Mouse (Mus musculus) embryonic fibroblast, embryonic 13.5 days (primary cell): ENCODE results near the gene Dab2ip. TPM values are rescaled to one million over a fixed set of nuclear protein-coding genes. Genes with fewer than 3 reads are reported as not detected.
A peak's percentile ranks its signal among the peaks of the same experiment; 100 is the strongest.

ENCODE experiments used
- H3K27ac ChIP-seq: 2 replicates; pipeline ENCODE4 v1.5.1; 2012; ENCODE audit warnings: low read length, control low read depth, inconsistent platforms; ENCODE audit not compliant: insufficient read depth
- H3K4me1 ChIP-seq: 2 replicates; pipeline ENCODE4 v1.6.1; 2011; ENCODE audit warnings: low read length; ENCODE audit not compliant: control insufficient read depth, insufficient read depth
- H3K4me3 ChIP-seq: 2 replicates; pipeline ENCODE4 v1.5.1; 2011; ENCODE audit warnings: mild to moderate bottlenecking, control low read depth, low read length; ENCODE audit not compliant: insufficient read depth
- CTCF ChIP-seq: IDR thresholded peaks from 2 replicates; pipeline ENCODE4 v1.5.1; 2011; ENCODE audit warnings: mild to moderate bottlenecking, control low read depth, low read length, moderate library complexity, borderline replicate concordance; ENCODE audit not compliant: insufficient read depth
- POLR2A ChIP-seq: IDR thresholded peaks from 2 replicates; pipeline ENCODE4 v1.6.1; 2011; ENCODE audit warnings: low read depth, mild to moderate bottlenecking, control low read depth, low read length, moderate library complexity
- polyA plus RNA-seq: library from polyadenylated mRNA; stranded (reverse); fragments of >200 nt; gene quantifications from 2 replicates; pipeline ENCODE4 v1.2.4, GENCODE M21; 2011; ENCODE audit warnings: low read depth; ENCODE audit not compliant: missing spikeins, insufficient read length

Gene Dab2ip
- polyA plus RNA-seq, 1 experiment, result 29.7 TPM

- Histone ChIP-seq H3K4me3 (no peak overlapping the region), H3K27ac (no peak overlapping the region), H3K4me1 (peaks cover 6% of the 10 kb centered on the region; the same call in 1 of the 2 replicates)
- TF ChIP-seq POLR2A (no peak), CTCF (no peak)
These were observed 101.6 kb downstream of the Dab2ip start for GRCm38 (mm10) chr2:35659578-35660194.

GRCm38 (mm10) chr2:35660953-35661374 is 102.9 kb downstream of the Dab2ip start:
- H3K4me1 ChIP-seq, result peaks cover 6% of the 10 kb centered on the region; the same call in 1 of the 2 replicates
- no peak for TF ChIP-seq POLR2A
- no peak for TF ChIP-seq CTCF

DNA sequence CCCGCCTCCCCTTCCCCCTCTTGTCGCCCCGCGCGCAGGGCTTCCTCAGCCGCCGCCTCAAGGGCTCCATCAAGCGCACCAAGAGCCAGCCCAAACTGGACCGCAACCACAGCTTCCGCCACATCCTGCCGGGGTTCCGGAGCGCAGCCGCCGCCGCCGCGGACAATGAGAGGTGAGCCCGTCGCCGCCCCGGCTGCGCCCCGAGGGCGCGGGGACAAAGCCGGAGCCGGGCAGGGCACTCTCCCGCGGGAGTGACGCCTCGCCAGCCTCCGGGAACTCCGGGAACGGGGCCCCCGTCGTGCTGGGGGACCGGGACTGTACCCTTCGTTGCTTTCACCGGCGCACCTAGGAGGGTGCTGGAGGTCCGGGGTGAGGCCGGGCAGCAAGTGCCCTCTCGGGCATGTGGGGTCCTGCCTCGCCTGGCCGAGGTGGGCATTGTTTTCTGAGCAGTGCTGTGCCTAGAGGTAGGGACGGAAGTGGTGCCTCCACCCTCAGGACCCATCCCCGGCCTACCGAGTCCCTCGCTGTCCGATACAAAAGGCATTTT is 103.5 kb downstream of the Dab2ip start:
- TF ChIP-seq CTCF, result no peak
- TF ChIP-seq POLR2A, result peak; percentile 30; the same call in 1 of the 2 replicates
- peaks cover 6% of the 10 kb centered on the region; the same call in 1 of the 2 replicates for H3K4me1 ChIP-seq
- peak overlapping the region; percentile 7; the same call in 1 of the 2 replicates for H3K27ac ChIP-seq
- peak overlapping the region; percentile 67 for H3K4me3 ChIP-seq

More at GRCm38 (mm10) chr2:35660953-35661374, 102.9 kb downstream of the Dab2ip start:
- Histone ChIP-seq H3K4me3 (peak overlapping the region; percentile 18; the same call in 1 of the 2 replicates), H3K27ac (no peak overlapping the region)

- Histone ChIP-seq H3K27ac (no peak overlapping the region), H3K4me3 (peak overlapping the region; percentile 67), H3K4me1 (peaks cover 6% of the 10 kb centered on the region; the same call in 1 of the 2 replicates)
- TF ChIP-seq POLR2A (no peak), CTCF (no peak)
These were observed 104.0 kb downstream of the Dab2ip start for GRCm38 (mm10) chr2:35662001-35662491.

GRCm38 (mm10) chr2:35662738-35663550 is 104.9 kb downstream of the Dab2ip start:
- peaks cover 6% of the 10 kb centered on the region; the same call in 1 of the 2 replicates for H3K4me1 ChIP-seq
- TF ChIP-seq CTCF (no peak), POLR2A (no peak)
- H3K4me3 ChIP-seq, result peak overlapping the region; percentile 67
- H3K27ac ChIP-seq, result no peak overlapping the region

GRCm38 (mm10) chr2:35667746-35668145 is 109.7 kb downstream of the Dab2ip start:
- TF ChIP-seq POLR2A (no peak), CTCF (no peak)
- H3K27ac ChIP-seq, result no peak overlapping the region
- peaks cover 23% of the 10 kb centered on the region for H3K4me1 ChIP-seq
- no peak overlapping the region for H3K4me3 ChIP-seq

GRCm38 (mm10) chr2:35669217-35669616 is 111.2 kb downstream of the Dab2ip start:
- Histone ChIP-seq H3K4me3 (no peak overlapping the region), H3K4me1 (peaks cover 24% of the 10 kb centered on the region), H3K27ac (peak overlapping the region; percentile 48)
- no peak for TF ChIP-seq POLR2A
- TF ChIP-seq CTCF, result no peak

DNA sequence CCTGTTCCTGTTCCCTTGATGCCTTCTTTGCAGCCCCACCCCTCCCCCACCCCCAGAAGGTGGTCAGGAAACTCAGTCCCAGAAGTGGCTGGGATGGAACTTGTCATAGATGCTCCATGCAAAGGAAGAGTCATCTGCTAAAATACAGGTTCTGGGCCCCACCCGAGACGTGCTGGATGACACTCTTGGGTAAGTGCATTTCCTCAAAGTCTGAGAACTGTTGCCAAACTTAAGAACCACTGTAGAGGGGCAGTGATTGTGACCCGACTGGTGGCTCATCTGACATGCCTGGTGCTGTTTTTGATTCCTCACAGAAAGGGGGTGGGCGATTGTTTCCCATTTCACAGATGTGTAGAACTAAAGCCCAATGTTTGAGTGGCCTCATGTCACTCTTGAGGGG is 111.7 kb downstream of the Dab2ip start:
- no peak for TF ChIP-seq POLR2A
- no peak for TF ChIP-seq CTCF
- Histone ChIP-seq H3K27ac (no peak overlapping the region), H3K4me1 (peaks cover 29% of the 10 kb centered on the region), H3K4me3 (no peak overlapping the region)

GRCm38 (mm10) chr2:35670300-35670699 is 112.2 kb downstream of the Dab2ip start:
- Histone ChIP-seq H3K4me3 (no peak overlapping the region), H3K27ac (no peak overlapping the region), H3K4me1 (peaks cover 32% of the 10 kb centered on the region)
- TF ChIP-seq CTCF (no peak), POLR2A (no peak)
